Mouse (Mus musculus) neural tube, embryonic 12.5 days (tissue): ENCODE measurements around the gene Samd1. TPM values are rescaled to one million over a fixed set of nuclear protein-coding genes. Genes with fewer than 3 reads are reported as not detected.

ENCODE experiments used
- ATAC-seq: fragments of 200-750 bp; cut with Nextera tagmentation; 2 replicates; pipeline ENCODE4 v1.8.0; 2017; ENCODE audit warnings: low read depth, mild to moderate bottlenecking, moderate TSS enrichment, moderate library complexity; ENCODE audit not compliant: low FRiP score
- H3K27ac ChIP-seq: fragments of 300-500 bp; sonication (generic); 2 replicates; pipeline ENCODE4 v1.5.1; 2016
- H3K27me3 ChIP-seq: fragments of 300-500 bp; sonication (generic); replicated peaks from 2 replicates; pipeline ENCODE4 v1.6.1; 2016; ENCODE audit warnings: mild to moderate bottlenecking
- H3K36me3 ChIP-seq: fragments of 300-500 bp; sonication (generic); 2 replicates; pipeline ENCODE4 v1.6.1; 2016; ENCODE audit warnings: mild to moderate bottlenecking
- H3K4me1 ChIP-seq: fragments of 300-500 bp; sonication (generic); 2 replicates; pipeline ENCODE4 v1.6.1; 2016
- H3K4me2 ChIP-seq: fragments of 300-500 bp; sonication (generic); replicated peaks from 2 replicates; pipeline ENCODE4 v1.6.1; 2016; ENCODE audit warnings: mild to moderate bottlenecking
- H3K4me3 ChIP-seq: fragments of 300-500 bp; sonication (generic); 2 replicates; pipeline ENCODE4 v1.5.1; 2016
- H3K9ac ChIP-seq: fragments of 300-500 bp; sonication (generic); 2 replicates; pipeline ENCODE4 v1.6.1; 2016; ENCODE audit warnings: mild to moderate bottlenecking
- H3K9me3 ChIP-seq: fragments of 300-500 bp; sonication (generic); 2 replicates; pipeline ENCODE4 v1.6.1; 2016; ENCODE audit warnings: mild to moderate bottlenecking
- WGBS: fragments of 180-500 bp; shearing (Covaris S2); methylation state at CpG from one replicate; pipeline ENCODE4 v1.1.7; 2016; 5-methylcytosine and 5-hydroxymethylcytosine counted together
- polyA plus RNA-seq: library from polyadenylated mRNA; unstranded; fragments of >200 nt; fragmentation: Nextera tagmentation; extraction: Ambion mirVana; gene quantifications from 2 replicates; pipeline ENCODE4 v1.2.1, GENCODE M21; 2016

The Samd1 gene
- polyA plus RNA-seq, 1 experiment from 2014 or later: 9.8 TPM

GRCm38 (mm10) chr8:83990170-83990569 lies 7.3 kb upstream of the Samd1 start:
- no peak for ATAC-seq
- no peak overlapping the region for H3K4me3 ChIP-seq
- no peak overlapping the region for H3K4me2 ChIP-seq
- H3K9ac ChIP-seq: no peak overlapping the region
- H3K36me3 ChIP-seq: peaks cover 76% of the 10 kb centered on the region
- no peaks in the 10 kb centered on the region for H3K4me1 ChIP-seq
- no peaks in the 10 kb centered on the region for H3K27me3 ChIP-seq
- H3K9me3 ChIP-seq: no peaks in the 10 kb centered on the region
- WGBS: 95% methylated on average over 14 of the region's 14 CpGs
- no peak overlapping the region for H3K27ac ChIP-seq

- no peak for ATAC-seq
- Histone ChIP-seq H3K9ac (no peak overlapping the region), H3K4me2 (no peak overlapping the region), H3K27ac (no peak overlapping the region), H3K4me1 (peaks cover 4% of the 10 kb centered on the region; the same call in 1 of the 2 replicates), H3K9me3 (no peaks in the 10 kb centered on the region), H3K4me3 (no peak overlapping the region), H3K27me3 (no peaks in the 10 kb centered on the region), H3K36me3 (peaks cover 58% of the 10 kb centered on the region)
- 97% methylated on average over 2 of the region's 2 CpGs for WGBS
Observed at GRCm38 (mm10) chr8:83992488-83992887, 5.0 kb upstream of the Samd1 start.

- H3K36me3 ChIP-seq: peaks cover 43% of the 10 kb centered on the region
- H3K27me3 ChIP-seq: no peaks in the 10 kb centered on the region
- WGBS: 87% methylated on average over 3 of the region's 3 CpGs
Observed at GRCm38 (mm10) chr8:83994030-83994429, 3.4 kb upstream of the Samd1 start.

GRCm38 (mm10) chr8:83995973-83996372 lies 1.5 kb upstream of the Samd1 start:
- Histone ChIP-seq H3K4me2 (peak overlapping the region; percentile 77), H3K27ac (no peak overlapping the region), H3K9me3 (no peaks in the 10 kb centered on the region), H3K36me3 (peaks cover 40% of the 10 kb centered on the region), H3K27me3 (peaks cover 17% of the 10 kb centered on the region), H3K9ac (no peak overlapping the region), H3K4me1 (peaks cover 18% of the 10 kb centered on the region), H3K4me3 (0 out of 2 replicates have a peak overlapping the region, but pooled peaks have one; percentile 82)
- 13% methylated on average over 12 of the region's 12 CpGs for whole genome bisulfite sequencing
- ATAC-seq: no peak

More at GRCm38 (mm10) chr8:83994030-83994429, 3.4 kb upstream of the Samd1 start:
- H3K4me3 ChIP-seq: no peak overlapping the region
- H3K4me2 ChIP-seq: no peak overlapping the region
- peaks cover 8% of the 10 kb centered on the region for H3K4me1 ChIP-seq
- no peak for ATAC-seq
- H3K27ac ChIP-seq: no peak overlapping the region
- no peaks in the 10 kb centered on the region for H3K9me3 ChIP-seq
- no peak overlapping the region for H3K9ac ChIP-seq

GRCm38 (mm10) chr8:83996567-83997505 lies 636 bp upstream of the Samd1 start:
- Histone ChIP-seq H3K4me2 (peak overlapping the region; percentile 77), H3K4me1 (peaks cover 24% of the 10 kb centered on the region), H3K9me3 (no peaks in the 10 kb centered on the region), H3K27ac (peak overlapping the region; percentile 92), H3K9ac (peak overlapping the region; percentile 89), H3K27me3 (peaks cover 25% of the 10 kb centered on the region), H3K4me3 (peak overlapping the region; percentile 82), H3K36me3 (peaks cover 37% of the 10 kb centered on the region)
- 1% methylated on average over 70 of the region's 103 CpGs for WGBS
- peak; percentile 74 for ATAC-seq

GRCm38 (mm10) chr8:83998231-83999056 lies 972 bp downstream of the Samd1 start:
- Histone ChIP-seq H3K9ac (peak overlapping the region; percentile 81), H3K27me3 (peaks cover 25% of the 10 kb centered on the region), H3K4me1 (peaks cover 24% of the 10 kb centered on the region), H3K4me2 (peak overlapping the region; percentile 89), H3K36me3 (peaks cover 37% of the 10 kb centered on the region), H3K4me3 (peak overlapping the region; percentile 82), H3K27ac (peak overlapping the region; percentile 59; the same call in 1 of the 2 replicates), H3K9me3 (no peaks in the 10 kb centered on the region)
- under 1% methylated on average over 72 of the region's 92 CpGs for WGBS
- no peak for ATAC-seq

- no peak for ATAC-seq
- WGBS: 69% methylated on average over 16 of the region's 16 CpGs
- Histone ChIP-seq H3K4me3 (peak overlapping the region; percentile 82), H3K27me3 (peaks cover 25% of the 10 kb centered on the region), H3K9ac (peak overlapping the region; percentile 45; the same call in 1 of the 2 replicates), H3K27ac (no peak overlapping the region), H3K9me3 (no peaks in the 10 kb centered on the region), H3K4me1 (peaks cover 25% of the 10 kb centered on the region), H3K36me3 (peaks cover 36% of the 10 kb centered on the region), H3K4me2 (peak overlapping the region; percentile 89)
Observed at GRCm38 (mm10) chr8:83999057-83999705, 1.7 kb downstream of the Samd1 start.

- Histone ChIP-seq H3K4me2 (peak overlapping the region; percentile 89), H3K9ac (no peak overlapping the region), H3K4me1 (peaks cover 29% of the 10 kb centered on the region), H3K36me3 (peaks cover 30% of the 10 kb centered on the region), H3K27ac (no peak overlapping the region), H3K4me3 (no peak overlapping the region), H3K9me3 (no peaks in the 10 kb centered on the region), H3K27me3 (peaks cover 25% of the 10 kb centered on the region)
- ATAC-seq: no peak
- WGBS: 94% methylated on average over 2 of the region's 2 CpGs
Observed at GRCm38 (mm10) chr8:83999825-84000224, 2.4 kb downstream of the Samd1 start.

- Histone ChIP-seq H3K4me2 (peak within 1 kb of the TSS; percentile 45), H3K4me3 (peak within 1 kb of the TSS; percentile 11; the same call in 1 of the 2 replicates), H3K9ac (peak within 1 kb of the TSS; percentile 35; the same call in 1 of the 2 replicates), H3K4me1 (peaks cover 29% of the 10 kb centered on the region), H3K27ac (no peak within 1 kb of the TSS), H3K36me3 (peaks cover 25% of the 10 kb centered on the region), H3K9me3 (no peaks in the 10 kb centered on the region), H3K27me3 (peaks cover 25% of the 10 kb centered on the region)
- WGBS: 14% methylated on average over 61 of the region's 61 CpGs
- no peak for ATAC-seq
Observed at GRCm38 (mm10) chr8:84001281-84002000, 4.0 kb downstream of the Samd1 start, which contains the start of gene 1700067K01Rik. TSS of gene 1700067K01Rik (plus strand) at chr8:84001502.

GRCm38 (mm10) chr8:84002957-84003611 lies 5.6 kb downstream of the Samd1 start:
- no peaks in the 10 kb centered on the region for H3K9me3 ChIP-seq
- no peak for ATAC-seq
- H3K27me3 ChIP-seq: peaks cover 25% of the 10 kb centered on the region
- H3K9ac ChIP-seq: no peak overlapping the region
- H3K36me3 ChIP-seq: peaks cover 25% of the 10 kb centered on the region
- H3K4me2 ChIP-seq: no peak overlapping the region
- WGBS: 68% methylated on average over 12 of the region's 12 CpGs
- no peak overlapping the region for H3K27ac ChIP-seq
- H3K4me3 ChIP-seq: no peak overlapping the region
- peaks cover 29% of the 10 kb centered on the region for H3K4me1 ChIP-seq
